Comparison of ENCODE assay signal across 9 mouse cellular contexts in genomic region chr10:3332880-3333279, GRCm38 (mm10). TPM values are rescaled to one million over a fixed set of nuclear protein-coding genes. Genes with fewer than 3 reads are reported as not detected.
DNase-seq lines count a peak whose midpoint lies in the region; ATAC-seq and TF ChIP-seq lines count a peak whose summit lies in the region.
"Had no signal": no experiment of that assay in that cellular context is flagged by ENCODE, and none has a peak within 500 bp of the region (broad histone marks: within the 10 kb centered on the region; RNA-seq: fewer than 3 reads in every experiment).

No protein-coding gene starts in this region.

- no peaks in the 10 kb centered on the region for H3K36me3 ChIP-seq in forebrain, postnatal 0 days (ENCODE audit: insufficient read depth)
- no peaks in the 10 kb centered on the region for H3K36me3 ChIP-seq in hindbrain, embryonic 15.5 days

- no peak overlapping the region for H3K4me2 ChIP-seq in forebrain, postnatal 0 days (ENCODE audit: low read depth)
- H3K4me2 ChIP-seq in hindbrain, embryonic 15.5 days, result no peak overlapping the region

- WGBS in forebrain, postnatal 0 days, result 24% methylated on average over 3 of the region's 3 CpGs
- 25% methylated on average over 3 of the region's 3 CpGs for WGBS in hindbrain, embryonic 15.5 days

- TF ChIP-seq CTCF in forebrain, postnatal 0 days (IDR thresholded peaks at IDR 0.05; ENCODE audit: low read depth), result peak; percentile 96

- H3K4me3 ChIP-seq in forebrain, postnatal 0 days (ENCODE audit: low read depth, low read length), result no peak overlapping the region
- no peak overlapping the region for H3K4me3 ChIP-seq in hindbrain, embryonic 15.5 days
- H3K4me3 ChIP-seq: megakaryocyte, embryonic 14.5 days had no signal

- no peak overlapping the region for H3K9ac ChIP-seq in forebrain, postnatal 0 days
- H3K9ac ChIP-seq in hindbrain, embryonic 15.5 days, result no peak overlapping the region

- no peak overlapping the region for H3K27ac ChIP-seq in forebrain, postnatal 0 days (ENCODE audit: low read depth, low read length)
- no peak overlapping the region for H3K27ac ChIP-seq in hindbrain, embryonic 15.5 days (replicated peaks)

- peak; percentile 92 for ATAC-seq in forebrain, postnatal 0 days
- peak; percentile 74 for ATAC-seq in hindbrain, embryonic 15.5 days (ENCODE audit: low FRiP score, low read depth)
- peak; percentile 92 for ATAC-seq in megakaryocyte progenitor cell, adult 5-6 weeks (replicated peaks; ENCODE audit: poor library complexity)
- no peak for ATAC-seq in monocyte, adult 5-6 weeks (replicated peaks; ENCODE audit: insufficient number of reproducible peaks, low FRiP score, low TSS enrichment, poor library complexity, severe bottlenecking)

- peak; percentile 46 for DNase-seq in R1 (ENCODE audit: low read depth, low spot score)
- DNase-seq in cerebellum, adult 11-12 months, result peak; percentile 51
- peak; percentile 90 for DNase-seq in forebrain, postnatal 0 days
- DNase-seq in layer of hippocampus, postnatal 25 days (ENCODE audit: extremely low spot score in 1 of 2, low spot score in 1 of 2), result peak; percentile 76 to 96
- DNase-seq in right cerebral cortex, postnatal 25 days, result peak; percentile 74

- no peaks in the 10 kb centered on the region for H3K27me3 ChIP-seq in forebrain, postnatal 0 days (ENCODE audit: insufficient read depth, low read length)
- H3K27me3 ChIP-seq in hindbrain, embryonic 15.5 days, result no peaks in the 10 kb centered on the region
- H3K27me3 ChIP-seq: megakaryocyte, embryonic 14.5 days had no signal

- H3K4me1 ChIP-seq in forebrain, postnatal 0 days (ENCODE audit: insufficient read depth), result no peaks in the 10 kb centered on the region
- no peaks in the 10 kb centered on the region for H3K4me1 ChIP-seq in hindbrain, embryonic 15.5 days (replicated peaks)
- H3K4me1 ChIP-seq: megakaryocyte, embryonic 14.5 days had no signal

- H3K9me3 ChIP-seq in forebrain, postnatal 0 days (ENCODE audit: low read length), result no peaks in the 10 kb centered on the region
- H3K9me3 ChIP-seq in hindbrain, embryonic 15.5 days, result no peaks in the 10 kb centered on the region
- H3K9me3 ChIP-seq: megakaryocyte, embryonic 14.5 days had no signal

RNA-seq across cellular contexts. Expression of gene Ppp1r14c, which starts 33.0 kb away (rescaled TPM):
- total RNA-seq in forebrain, postnatal 0 days (2014; rRNA removed), result 81.4 and 85.8 TPM in 2 replicates
- 96.8 and 101 TPM in 2 replicates for polyA plus RNA-seq in forebrain, postnatal 0 days (2015; fragmentation: Nextera tagmentation; extraction: Ambion mirVana)
- 66.2 and 77.3 TPM in 2 replicates for polyA plus RNA-seq in hindbrain, embryonic 15.5 days (2015; fragmentation: Nextera tagmentation; extraction: Ambion mirVana)
- total RNA-seq in layer of hippocampus, postnatal 25 days (2021), result 10 to 100 TPM; 28.4 to 32.0 TPM
- total RNA-seq in megakaryocyte progenitor cell, adult 5-6 weeks (2015), result not detected in 2 replicates
- not detected in 2 replicates for total RNA-seq in megakaryocyte progenitor cell, adult 5-6 weeks (2017)
- total RNA-seq in monocyte, adult 5-6 weeks (2017), result not detected in 3 replicates

Comparison
In these comparisons a context has a peak if more than half of its experiments do, and no peak if none do; other contexts are left out.
1. RNA of gene Ppp1r14c, which starts 33.0 kb away (total RNA-seq): 81.4 to 85.8 TPM in forebrain, postnatal 0 days and 28.4 to 32.0 TPM in layer of hippocampus, postnatal 25 days; not detected in megakaryocyte progenitor cell, adult 5-6 weeks and not detected in monocyte, adult 5-6 weeks; every median in the first group is over 10 times any median in the second.
2. Peak in every context shown above with its lines, with median percentiles within 50 percentile points of each other: DNase-seq.